Mouse (Mus musculus): Measurements from ENCODE around the gene Ap5m1.

DNA sequence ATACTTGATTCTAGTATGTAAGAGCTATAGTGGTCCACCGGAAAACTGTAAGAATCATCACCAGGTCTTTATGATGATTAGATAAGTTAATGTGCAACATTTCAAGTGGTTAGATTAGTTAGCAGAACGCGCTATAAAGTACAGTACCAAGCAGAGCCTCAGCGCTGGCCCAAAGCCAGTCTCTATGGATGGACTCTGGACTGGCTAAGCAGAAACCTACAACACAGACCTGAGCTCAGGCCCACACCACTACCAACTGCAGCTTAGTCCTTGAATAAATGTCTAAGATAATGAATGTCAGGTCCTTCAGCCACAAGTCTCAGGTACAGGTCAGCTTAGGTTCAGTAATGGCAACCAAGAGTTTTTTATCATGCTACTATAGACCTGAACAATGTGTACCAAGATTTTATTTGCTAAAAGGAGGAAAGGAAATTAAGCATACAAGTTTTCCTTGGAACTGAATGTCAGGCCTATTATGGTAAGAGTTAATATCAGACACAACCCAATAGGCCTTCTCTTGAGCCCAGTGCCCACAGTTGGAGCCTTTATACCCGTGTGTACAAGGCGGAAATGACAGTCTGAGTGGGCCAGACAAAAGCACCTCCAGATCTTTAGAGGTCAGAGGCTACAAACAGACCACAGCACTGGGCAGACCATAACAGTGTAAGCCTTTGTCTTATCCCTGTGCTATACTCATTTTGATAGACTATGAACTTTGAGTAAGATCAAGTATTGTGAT, 38.7 kb upstream of the Ap5m1 start:
- no peak for TF ChIP-seq CTCF (IDR thresholded peaks at IDR 0.05; ENCODE audit: low read depth)
- no peak for TF ChIP-seq EP300 (IDR thresholded peaks at IDR 0.05; ENCODE audit: low read depth)

All from liver, embryonic 14.5 days (tissue).